Mouse (Mus musculus): Measurements from ENCODE around the gene Lrrc4. TPM values are rescaled to one million over a fixed set of nuclear protein-coding genes. Genes with fewer than 3 reads are reported as not detected.

The Lrrc4 gene
- polyA plus RNA-seq, 1 experiment from 2014 or later, result 3.8 TPM

DNA sequence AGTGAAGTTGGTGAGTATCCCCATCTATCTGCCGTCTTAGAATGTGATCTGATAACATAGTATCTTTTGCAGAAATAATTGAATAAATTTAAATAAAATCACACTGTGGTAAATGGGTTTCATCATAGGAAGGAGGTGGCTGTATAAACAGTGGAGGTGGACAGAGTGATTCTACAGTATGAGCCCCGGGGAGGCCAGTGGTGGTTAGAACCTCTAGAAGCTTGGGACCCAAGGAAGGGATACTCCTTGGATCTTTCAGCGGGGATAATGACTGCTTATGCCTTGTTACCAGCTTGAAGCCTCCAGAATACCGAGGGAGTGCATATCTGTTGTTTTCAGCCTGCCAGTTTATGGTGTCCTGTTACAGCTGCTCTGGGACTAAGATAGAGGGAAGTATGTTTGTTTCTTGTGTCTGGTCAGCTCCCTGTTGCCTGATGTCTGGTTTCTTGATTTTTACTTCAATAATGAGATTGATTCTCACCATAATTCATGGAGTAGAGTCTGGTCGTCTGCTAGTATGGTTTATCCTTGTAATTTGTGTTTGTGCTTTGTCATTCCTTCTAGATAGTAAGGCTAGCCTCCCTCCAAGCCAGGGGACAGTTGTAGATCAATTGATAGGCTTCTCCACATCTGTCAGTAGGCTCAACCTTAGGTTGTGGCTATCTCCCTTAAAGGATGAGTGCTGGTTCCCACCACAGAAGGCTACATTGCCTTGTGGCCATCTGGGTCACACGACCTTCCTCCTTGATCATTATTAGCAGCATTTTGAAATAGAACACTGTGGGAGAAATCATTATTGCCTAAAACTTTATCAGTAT is 195.8 kb downstream of the Lrrc4 start:
- H3K4me2 ChIP-seq (replicated peaks), result no peak overlapping the region
- 84% methylated on average over 6 of the region's 6 CpGs for WGBS
- no peak overlapping the region for H3K9ac ChIP-seq (replicated peaks)
- H3K27me3 ChIP-seq, result no peaks in the 10 kb centered on the region
- ATAC-seq (ENCODE audit: low FRiP score, low read depth), result no peak
- no peak overlapping the region for H3K4me3 ChIP-seq
- no peak overlapping the region for H3K27ac ChIP-seq (replicated peaks)
- no peaks in the 10 kb centered on the region for H3K36me3 ChIP-seq
- H3K9me3 ChIP-seq, result no peaks in the 10 kb centered on the region
- peaks cover 20% of the 10 kb centered on the region for H3K4me1 ChIP-seq

- Histone ChIP-seq H3K4me1 (peaks cover 22% of the 10 kb centered on the region), H3K36me3 (no peaks in the 10 kb centered on the region), H3K9ac (replicated peaks) (no peak overlapping the region), H3K4me3 (no peak overlapping the region), H3K27me3 (no peaks in the 10 kb centered on the region), H3K27ac (replicated peaks) (no peak overlapping the region), H3K9me3 (no peaks in the 10 kb centered on the region), H3K4me2 (replicated peaks) (no peak overlapping the region)
- ATAC-seq (ENCODE audit: low FRiP score, low read depth), result no peak
- WGBS, result 80% methylated on average over 1 of the region's 1 CpGs
Observed at GRCm38 (mm10) chr6:28635092-28635491, 196.5 kb downstream of the Lrrc4 start.

- Histone ChIP-seq H3K9ac (replicated peaks) (no peak overlapping the region), H3K27ac (replicated peaks) (peak overlapping the region; percentile 26; the same call in 1 of the 2 replicates), H3K4me1 (peaks cover 33% of the 10 kb centered on the region), H3K9me3 (no peaks in the 10 kb centered on the region), H3K36me3 (no peaks in the 10 kb centered on the region), H3K27me3 (no peaks in the 10 kb centered on the region), H3K4me3 (no peak overlapping the region), H3K4me2 (replicated peaks) (no peak overlapping the region)
- no peak for ATAC-seq (ENCODE audit: low FRiP score, low read depth)
- WGBS, result 61% methylated on average over 3 of the region's 3 CpGs
Observed at GRCm38 (mm10) chr6:28633656-28634055, 197.9 kb downstream of the Lrrc4 start.

- H3K9ac ChIP-seq (replicated peaks), result no peak overlapping the region
- ATAC-seq (ENCODE audit: low FRiP score, low read depth), result no peak
- H3K9me3 ChIP-seq, result no peaks in the 10 kb centered on the region
- H3K4me3 ChIP-seq, result no peak overlapping the region
- H3K27ac ChIP-seq (replicated peaks), result peak overlapping the region; percentile 27
- no peaks in the 10 kb centered on the region for H3K36me3 ChIP-seq
- H3K27me3 ChIP-seq, result no peaks in the 10 kb centered on the region
- peaks cover 33% of the 10 kb centered on the region for H3K4me1 ChIP-seq
- WGBS, result 37% methylated on average over 2 of the region's 2 CpGs
- H3K4me2 ChIP-seq (replicated peaks), result no peak overlapping the region
Observed at GRCm38 (mm10) chr6:28633120-28633519, 198.4 kb downstream of the Lrrc4 start.

DNA sequence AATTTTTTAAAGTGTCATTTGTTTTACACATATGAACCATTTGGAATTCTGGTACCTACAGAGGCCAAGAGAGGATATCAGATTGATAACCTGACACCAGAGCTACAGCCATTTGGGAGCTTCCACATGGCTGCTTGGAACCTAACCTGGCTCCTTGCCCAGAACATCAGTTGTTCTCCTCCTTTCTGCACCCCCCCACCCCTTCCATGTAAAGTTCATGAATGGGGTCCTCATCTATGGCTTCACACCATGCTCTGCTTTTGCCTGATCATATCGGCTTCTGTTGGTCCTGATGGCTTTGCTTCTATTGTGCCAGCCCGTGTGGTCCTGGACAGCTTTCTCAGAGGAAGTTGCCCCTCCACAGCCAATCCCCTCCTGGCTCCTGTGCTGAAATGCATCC is 200.6 kb downstream of the Lrrc4 start:
- 84% methylated on average over 2 of the region's 2 CpGs for WGBS

DNA sequence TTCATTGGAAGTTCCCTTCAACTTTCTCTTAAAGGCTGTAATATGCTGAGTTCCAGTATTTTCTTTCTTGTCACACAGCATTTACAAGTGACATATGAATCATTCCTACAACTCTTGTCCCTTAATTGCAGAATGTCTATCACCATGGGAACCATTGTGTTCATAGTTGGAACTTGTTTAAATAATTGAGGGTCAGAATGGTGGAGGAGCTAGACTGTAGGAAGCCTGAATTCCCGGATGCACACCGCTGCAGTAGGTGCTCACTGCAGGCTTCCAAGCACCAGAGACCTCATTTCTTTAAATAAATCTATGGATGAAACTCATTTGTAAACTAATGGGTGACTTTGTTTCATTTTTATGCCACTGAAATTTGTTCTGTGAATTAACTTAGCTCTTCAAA is 201.7 kb downstream of the Lrrc4 start:
- Histone ChIP-seq H3K4me3 (no peak overlapping the region), H3K4me1 (peaks cover 38% of the 10 kb centered on the region), H3K27ac (replicated peaks) (no peak overlapping the region), H3K9ac (replicated peaks) (no peak overlapping the region), H3K27me3 (no peaks in the 10 kb centered on the region), H3K4me2 (replicated peaks) (no peak overlapping the region), H3K9me3 (no peaks in the 10 kb centered on the region), H3K36me3 (no peaks in the 10 kb centered on the region)
- WGBS, result 66% methylated on average over 2 of the region's 2 CpGs
- ATAC-seq (ENCODE audit: low FRiP score, low read depth), result no peak

More for the DNA sequence above, 200.6 kb downstream of the Lrrc4 start:
- Histone ChIP-seq H3K9ac (replicated peaks) (no peak overlapping the region), H3K9me3 (no peaks in the 10 kb centered on the region), H3K4me2 (replicated peaks) (no peak overlapping the region), H3K36me3 (no peaks in the 10 kb centered on the region), H3K27me3 (no peaks in the 10 kb centered on the region), H3K27ac (replicated peaks) (no peak overlapping the region), H3K4me1 (peaks cover 38% of the 10 kb centered on the region), H3K4me3 (no peak overlapping the region)
- ATAC-seq (ENCODE audit: low FRiP score, low read depth), result no peak

DNA sequence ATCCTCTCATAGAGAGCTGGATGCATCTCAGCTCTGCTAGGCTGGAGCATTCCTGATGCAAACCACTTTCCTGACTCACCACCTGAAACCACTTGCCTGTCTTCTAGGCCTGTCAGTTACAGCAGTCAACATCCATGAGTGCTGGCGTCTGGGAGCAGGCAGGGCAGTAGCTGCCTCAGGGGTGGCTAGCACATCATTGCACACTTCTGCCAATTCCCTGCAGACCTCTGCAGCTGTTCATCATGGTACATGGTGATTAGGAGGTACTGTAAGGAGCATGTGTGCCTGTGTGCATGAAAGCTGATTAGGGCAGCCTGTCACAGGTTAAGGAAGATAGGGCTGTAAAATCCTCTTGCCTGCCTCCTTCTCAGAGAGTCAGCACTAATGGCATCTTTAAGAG is 203.1 kb downstream of the Lrrc4 start:
- H3K4me2 ChIP-seq (replicated peaks), result no peak overlapping the region
- no peaks in the 10 kb centered on the region for H3K9me3 ChIP-seq

DNA sequence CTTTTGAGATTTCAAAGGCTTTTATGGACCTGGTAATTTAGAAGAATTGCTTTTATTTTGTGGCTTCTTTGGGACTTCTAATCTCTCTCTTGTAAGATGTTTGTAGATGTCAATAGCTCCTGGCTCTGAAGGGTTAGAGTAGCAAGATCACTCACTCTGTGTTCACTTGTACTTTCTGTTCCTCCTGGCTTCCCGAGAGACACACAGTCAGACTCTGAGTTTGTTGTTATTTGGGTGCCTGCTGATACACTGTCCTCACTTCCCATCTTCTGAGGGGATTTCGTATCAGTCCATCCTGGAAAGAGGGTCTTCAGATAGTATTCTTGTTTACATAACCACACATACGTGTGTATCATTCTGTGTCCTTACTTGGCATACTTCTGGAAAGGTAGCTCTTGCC is 208.6 kb downstream of the Lrrc4 start:
- Histone ChIP-seq H3K27me3 (no peaks in the 10 kb centered on the region), H3K9me3 (no peaks in the 10 kb centered on the region), H3K27ac (replicated peaks) (no peak overlapping the region), H3K36me3 (no peaks in the 10 kb centered on the region), H3K4me2 (replicated peaks) (no peak overlapping the region), H3K9ac (replicated peaks) (no peak overlapping the region), H3K4me3 (no peak overlapping the region), H3K4me1 (peaks cover 30% of the 10 kb centered on the region)
- ATAC-seq (ENCODE audit: low FRiP score, low read depth), result no peak
- WGBS, result 85% methylated on average over 3 of the region's 3 CpGs

More for the DNA sequence above, 203.1 kb downstream of the Lrrc4 start:
- Histone ChIP-seq H3K4me1 (peaks cover 39% of the 10 kb centered on the region), H3K36me3 (no peaks in the 10 kb centered on the region), H3K9ac (replicated peaks) (no peak overlapping the region), H3K27me3 (no peaks in the 10 kb centered on the region), H3K4me3 (no peak overlapping the region), H3K27ac (replicated peaks) (peak overlapping the region; percentile 52)
- WGBS, result 53% methylated on average over 1 of the region's 1 CpGs
- ATAC-seq (ENCODE audit: low FRiP score, low read depth), result peak; percentile 61

GRCm38 (mm10) chr6:28622522-28622921 is 209.0 kb downstream of the Lrrc4 start:
- WGBS, result 85% methylated on average over 6 of the region's 6 CpGs
- H3K9ac ChIP-seq (replicated peaks), result no peak overlapping the region
- H3K9me3 ChIP-seq, result no peaks in the 10 kb centered on the region
- H3K27ac ChIP-seq (replicated peaks), result no peak overlapping the region
- no peaks in the 10 kb centered on the region for H3K27me3 ChIP-seq
- H3K4me3 ChIP-seq, result no peak overlapping the region
- ATAC-seq (ENCODE audit: low FRiP score, low read depth), result no peak
- H3K4me1 ChIP-seq, result peaks cover 31% of the 10 kb centered on the region
- no peaks in the 10 kb centered on the region for H3K36me3 ChIP-seq
- H3K4me2 ChIP-seq (replicated peaks), result no peak overlapping the region

- Histone ChIP-seq H3K4me2 (replicated peaks) (no peak overlapping the region), H3K4me3 (no peak overlapping the region), H3K27me3 (no peaks in the 10 kb centered on the region), H3K36me3 (no peaks in the 10 kb centered on the region), H3K9me3 (no peaks in the 10 kb centered on the region), H3K27ac (replicated peaks) (no peak overlapping the region), H3K9ac (replicated peaks) (no peak overlapping the region), H3K4me1 (peaks cover 31% of the 10 kb centered on the region)
- no peak for ATAC-seq (ENCODE audit: low FRiP score, low read depth)
- 87% methylated on average over 5 of the region's 5 CpGs for WGBS
Observed at GRCm38 (mm10) chr6:28621961-28622360, 209.6 kb downstream of the Lrrc4 start.

- no peak overlapping the region for H3K9ac ChIP-seq (replicated peaks)
- H3K4me2 ChIP-seq (replicated peaks), result no peak overlapping the region
- peaks cover 31% of the 10 kb centered on the region for H3K4me1 ChIP-seq
- H3K36me3 ChIP-seq, result no peaks in the 10 kb centered on the region
- no peaks in the 10 kb centered on the region for H3K27me3 ChIP-seq
- ATAC-seq (ENCODE audit: low FRiP score, low read depth), result no peak
- no peak overlapping the region for H3K27ac ChIP-seq (replicated peaks)
- no peaks in the 10 kb centered on the region for H3K9me3 ChIP-seq
- H3K4me3 ChIP-seq, result no peak overlapping the region
- WGBS, result 88% methylated on average over 4 of the region's 4 CpGs
Observed at GRCm38 (mm10) chr6:28621431-28621830, 210.1 kb downstream of the Lrrc4 start.

GRCm38 (mm10) chr6:28618751-28619153 is 212.8 kb downstream of the Lrrc4 start:
- Histone ChIP-seq H3K36me3 (no peaks in the 10 kb centered on the region), H3K4me2 (replicated peaks) (no peak overlapping the region), H3K4me1 (peaks cover 36% of the 10 kb centered on the region), H3K9me3 (no peaks in the 10 kb centered on the region), H3K27me3 (no peaks in the 10 kb centered on the region), H3K27ac (replicated peaks) (no peak overlapping the region), H3K9ac (replicated peaks) (no peak overlapping the region), H3K4me3 (no peak overlapping the region)
- WGBS, result 57% methylated on average over 7 of the region's 7 CpGs
- 0 out of 2 replicates have a peak, but pooled peaks have one; percentile 28 for ATAC-seq (ENCODE audit: low FRiP score, low read depth)

Data from midbrain, embryonic 12.5 days (tissue).